Mouse (Mus musculus): ENCODE data around the gene Prkar1a. TPM values are rescaled to one million over a fixed set of nuclear protein-coding genes. Genes with fewer than 3 reads are reported as not detected.
"Not testable (repeated sequence)": the region's sequence is repeated elsewhere in the genome, so short reads cannot be mapped to it uniquely, and the experiment has no call there.

The Prkar1a gene
- polyA plus RNA-seq, 1 experiment from 2014 or later: 126 TPM

- H3K4me1 ChIP-seq (replicated peaks): peaks cover 41% of the 10 kb centered on the region
- no peak overlapping the region for H3K4me3 ChIP-seq (replicated peaks)
- H3K36me3 ChIP-seq: peaks cover 3% of the 10 kb centered on the region
- no peak overlapping the region for H3K9ac ChIP-seq
- DNase-seq: no peak
- ATAC-seq (ENCODE audit: low read depth): no peak
- H3K27ac ChIP-seq: no peak overlapping the region
- H3K9me3 ChIP-seq (replicated peaks): no peaks in the 10 kb centered on the region
- peaks cover 11% of the 10 kb centered on the region for H3K27me3 ChIP-seq
- H3K4me2 ChIP-seq: peak overlapping the region; percentile 94; the same call in 1 of the 2 replicates
- WGBS (ENCODE audit: insufficient replicate concordance): 19% methylated on average over 7 of the region's 7 CpGs
Measured at GRCm38 (mm10) chr11:109648510-109648909, 695 bp upstream of the Prkar1a start.

GRCm38 (mm10) chr11:109649975-109650701, 933 bp downstream of the Prkar1a start:
- under 1% methylated on average over 31 of the region's 31 CpGs for WGBS (ENCODE audit: insufficient replicate concordance)
- Histone ChIP-seq H3K9ac (peak overlapping the region; percentile 94), H3K9me3 (replicated peaks) (no peaks in the 10 kb centered on the region), H3K4me2 (peak overlapping the region; percentile 94), H3K36me3 (peaks cover 19% of the 10 kb centered on the region), H3K27me3 (peaks cover 11% of the 10 kb centered on the region), H3K27ac (no peak overlapping the region), H3K4me1 (replicated peaks) (peaks cover 55% of the 10 kb centered on the region), H3K4me3 (replicated peaks) (peak overlapping the region; percentile 97)
- peak; percentile 60 for DNase-seq
- peak; percentile 45 for ATAC-seq (ENCODE audit: low read depth)

GRCm38 (mm10) chr11:109650788-109651565, 1.8 kb downstream of the Prkar1a start:
- WGBS (ENCODE audit: insufficient replicate concordance): under 1% methylated on average over 84 of the region's 90 CpGs
- peaks cover 11% of the 10 kb centered on the region for H3K27me3 ChIP-seq
- ATAC-seq (ENCODE audit: low read depth) (peak; percentile 93), DNase-seq (peak; percentile 84)
- peak overlapping the region; percentile 91 for H3K27ac ChIP-seq
- peak overlapping the region; percentile 97 for H3K4me3 ChIP-seq (replicated peaks)
- H3K36me3 ChIP-seq: peaks cover 26% of the 10 kb centered on the region
- H3K9me3 ChIP-seq (replicated peaks): no peaks in the 10 kb centered on the region
- H3K4me2 ChIP-seq: peak overlapping the region; percentile 94
- peak overlapping the region; percentile 94 for H3K9ac ChIP-seq
- peaks cover 63% of the 10 kb centered on the region for H3K4me1 ChIP-seq (replicated peaks)

GRCm38 (mm10) chr11:109651566-109652024, 2.4 kb downstream of the Prkar1a start:
- WGBS (ENCODE audit: insufficient replicate concordance): 2% methylated on average over 21 of the region's 21 CpGs
- H3K27ac ChIP-seq: peak overlapping the region; percentile 91
- peak; percentile 3 for ATAC-seq (ENCODE audit: low read depth)

GRCm38 (mm10) chr11:109652505-109652904, 3.3 kb downstream of the Prkar1a start:
- Histone ChIP-seq H3K36me3 (peaks cover 38% of the 10 kb centered on the region), H3K4me1 (replicated peaks) (peaks cover 77% of the 10 kb centered on the region), H3K4me3 (replicated peaks) (peak overlapping the region; percentile 97), H3K4me2 (peak overlapping the region; percentile 94), H3K9ac (peak overlapping the region; percentile 94), H3K9me3 (replicated peaks) (no peaks in the 10 kb centered on the region), H3K27me3 (peaks cover 11% of the 10 kb centered on the region), H3K27ac (peak overlapping the region; percentile 91)
- ATAC-seq (ENCODE audit: low read depth) (no peak), DNase-seq (no peak)
- 31% methylated on average over 6 of the region's 6 CpGs for WGBS (ENCODE audit: insufficient replicate concordance)

More at GRCm38 (mm10) chr11:109651566-109652024, 2.4 kb downstream of the Prkar1a start:
- peak; percentile 22 for DNase-seq
- Histone ChIP-seq H3K4me3 (replicated peaks) (peak overlapping the region; percentile 97), H3K27me3 (peaks cover 11% of the 10 kb centered on the region), H3K4me2 (peak overlapping the region; percentile 94), H3K36me3 (peaks cover 31% of the 10 kb centered on the region), H3K9ac (peak overlapping the region; percentile 94), H3K9me3 (replicated peaks) (no peaks in the 10 kb centered on the region), H3K4me1 (replicated peaks) (peaks cover 69% of the 10 kb centered on the region)

- Histone ChIP-seq H3K4me3 (replicated peaks) (no peak overlapping the region), H3K27me3 (peaks cover 11% of the 10 kb centered on the region), H3K9me3 (replicated peaks) (no peaks in the 10 kb centered on the region), H3K9ac (peak overlapping the region; percentile 94; the same call in 1 of the 2 replicates), H3K4me1 (replicated peaks) (peaks cover 77% of the 10 kb centered on the region), H3K36me3 (peaks cover 43% of the 10 kb centered on the region), H3K4me2 (peak overlapping the region; percentile 94), H3K27ac (no peak overlapping the region)
- 71% methylated on average over 8 of the region's 8 CpGs for WGBS (ENCODE audit: insufficient replicate concordance)
- no peak for ATAC-seq (ENCODE audit: low read depth)
- DNase-seq: no peak
Measured at GRCm38 (mm10) chr11:109653201-109653600, 4.0 kb downstream of the Prkar1a start.

- Histone ChIP-seq H3K36me3 (peaks cover 48% of the 10 kb centered on the region), H3K27ac (no peak overlapping the region), H3K9ac (no peak overlapping the region), H3K4me1 (replicated peaks) (peaks cover 64% of the 10 kb centered on the region), H3K4me3 (replicated peaks) (no peak overlapping the region), H3K27me3 (no peaks in the 10 kb centered on the region), H3K4me2 (no peak overlapping the region), H3K9me3 (replicated peaks) (no peaks in the 10 kb centered on the region)
- ATAC-seq (ENCODE audit: low read depth): no peak
- no peak for DNase-seq
- 89% methylated on average over 6 of the region's 6 CpGs for WGBS (ENCODE audit: insufficient replicate concordance)
Measured at GRCm38 (mm10) chr11:109654581-109654980, 5.4 kb downstream of the Prkar1a start.

- H3K36me3 ChIP-seq: peaks cover 64% of the 10 kb centered on the region
- no peaks in the 10 kb centered on the region for H3K27me3 ChIP-seq
- H3K4me3 ChIP-seq (replicated peaks): no peak overlapping the region
- H3K9ac ChIP-seq: peak overlapping the region; percentile 8; the same call in 1 of the 2 replicates
- DNase-seq (peak; percentile 43), ATAC-seq (ENCODE audit: low read depth) (peak; percentile 78)
- H3K27ac ChIP-seq: peak overlapping the region; percentile 40
- no peaks in the 10 kb centered on the region for H3K9me3 ChIP-seq (replicated peaks)
- 24% methylated on average over 7 of the region's 7 CpGs for WGBS (ENCODE audit: insufficient replicate concordance)
- H3K4me1 ChIP-seq (replicated peaks): peaks cover 56% of the 10 kb centered on the region
- H3K4me2 ChIP-seq: peak overlapping the region; percentile 26
Measured at GRCm38 (mm10) chr11:109656232-109656631, 7.0 kb downstream of the Prkar1a start.

GRCm38 (mm10) chr11:109660526-109660925, 11.3 kb downstream of the Prkar1a start:
- ATAC-seq (ENCODE audit: low read depth); DNase-seq; H3K9me3 ChIP-seq (replicated peaks); H3K27ac ChIP-seq; H3K27me3 ChIP-seq; H3K9ac ChIP-seq; H3K4me2 ChIP-seq; H3K4me3 ChIP-seq (replicated peaks): not testable (repeated sequence)
- H3K36me3 ChIP-seq: peaks cover 81% of the 10 kb centered on the region
- WGBS (ENCODE audit: insufficient replicate concordance): 79% methylated on average over 8 of the region's 8 CpGs
- peaks cover 18% of the 10 kb centered on the region for H3K4me1 ChIP-seq (replicated peaks)

GRCm38 (mm10) chr11:109664293-109664692, 15.1 kb downstream of the Prkar1a start:
- no peaks in the 10 kb centered on the region for H3K9me3 ChIP-seq (replicated peaks)
- ATAC-seq (ENCODE audit: low read depth) (no peak), DNase-seq (no peak)
- H3K4me1 ChIP-seq (replicated peaks): peaks cover 3% of the 10 kb centered on the region; the same call in 1 of the 2 replicates
- H3K27ac ChIP-seq: no peak overlapping the region
- no peak overlapping the region for H3K9ac ChIP-seq
- no peak overlapping the region for H3K4me2 ChIP-seq
- no peaks in the 10 kb centered on the region for H3K27me3 ChIP-seq
- H3K36me3 ChIP-seq: peaks cover 89% of the 10 kb centered on the region
- 85% methylated on average over 13 of the region's 13 CpGs for WGBS (ENCODE audit: insufficient replicate concordance)
- no peak overlapping the region for H3K4me3 ChIP-seq (replicated peaks)

GRCm38 (mm10) chr11:109665424-109665823, 16.2 kb downstream of the Prkar1a start:
- Histone ChIP-seq H3K4me2 (no peak overlapping the region), H3K36me3 (peaks cover 88% of the 10 kb centered on the region), H3K27ac (no peak overlapping the region), H3K4me3 (replicated peaks) (no peak overlapping the region), H3K4me1 (replicated peaks) (peaks cover 3% of the 10 kb centered on the region; the same call in 1 of the 2 replicates), H3K9me3 (replicated peaks) (no peaks in the 10 kb centered on the region), H3K9ac (no peak overlapping the region), H3K27me3 (no peaks in the 10 kb centered on the region)
- DNase-seq: no peak
- no peak for ATAC-seq (ENCODE audit: low read depth)
- 77% methylated on average over 6 of the region's 6 CpGs for WGBS (ENCODE audit: insufficient replicate concordance)
